Mouse (Mus musculus): ENCODE results near the gene Adcy5.

GRCm38 (mm10) chr16:35216826-35217491 lies 62.3 kb downstream of the Adcy5 start:
- TF ChIP-seq POLR2A (IDR thresholded peaks at IDR 0.05; ENCODE audit: control insufficient read depth, extremely low read depth, insufficient read depth, low read length, poor library complexity): no peak
- no peak for TF ChIP-seq CTCF (IDR thresholded peaks at IDR 0.05; ENCODE audit: borderline replicate concordance, control insufficient read depth, extremely low read depth, insufficient read depth, low read length, poor library complexity)

Measured in thymus, adult 2 months (tissue).